Mouse (Mus musculus) MEL (cell line): Measurements from ENCODE around the gene Rab4b. TPM values are rescaled to one million over a fixed set of nuclear protein-coding genes. Genes with fewer than 3 reads are reported as not detected.
A peak's percentile ranks its signal among the peaks of the same experiment; 100 is the strongest.

Source experiments
- DNase-seq: peaks from one replicate; pipeline ENCODE4 v3.0.0; 2011; ENCODE audit warnings: low read depth, low spot score
- H3K27ac ChIP-seq: 2 replicates; pipeline ENCODE4 v1.5.1; 2012; ENCODE audit warnings: low read depth, mild to moderate bottlenecking, control low read depth, low read length, moderate library complexity; ENCODE audit not compliant: control insufficient read depth
- H3K27me3 ChIP-seq, 2 experiments: fragments of 150-350 bp in 1 of 2; sonication (generic) in 1 of 2; 2 replicates each; pipeline ENCODE4 v1.6.1; 2012; ENCODE audit warnings: low read length in 2 of 2, mild to moderate bottlenecking in 2 of 2, improper control_type of control experiment in 1 of 2, moderate library complexity in 1 of 2; ENCODE audit not compliant: insufficient read depth in 2 of 2, control insufficient read depth in 1 of 2
- H3K36me3 ChIP-seq, 2 experiments: 2 replicates each; pipeline ENCODE4 v1.6.1; 2012 to 2014; ENCODE audit warnings: low read length in 2 of 2, improper control_type of control experiment in 1 of 2, inconsistent platforms in 1 of 2, mild to moderate bottlenecking in 1 of 2; ENCODE audit not compliant: insufficient read depth in 2 of 2, control insufficient read depth in 1 of 2
- H3K4me1 ChIP-seq, 2 experiments: fragments of 150-350 bp in 1 of 2; sonication (generic) in 1 of 2; 2 replicates each; pipeline ENCODE4 v1.6.1; 2012; ENCODE audit warnings: low read length in 2 of 2, improper control_type of control experiment in 1 of 2, mild to moderate bottlenecking in 1 of 2; ENCODE audit not compliant: insufficient read depth in 2 of 2, control insufficient read depth in 1 of 2
- H3K4me3 ChIP-seq, 2 experiments: fragments of 150-350 bp in 1 of 2; sonication (generic) in 1 of 2; 2 replicates each; pipeline ENCODE4 v1.5.1; 2012; ENCODE audit warnings: low read depth in 2 of 2, low read length in 2 of 2, mild to moderate bottlenecking in 2 of 2, moderate library complexity in 2 of 2, control low read depth in 1 of 2, improper control_type of control experiment in 1 of 2; ENCODE audit not compliant: control insufficient read depth in 1 of 2, insufficient read depth in 1 of 2
- H3K79me2 ChIP-seq: 2 replicates; pipeline ENCODE4 v1.6.1; 2012; ENCODE audit warnings: mild to moderate bottlenecking, low read length, moderate library complexity; ENCODE audit not compliant: control insufficient read depth, poor library complexity, insufficient read depth
- H3K9ac ChIP-seq: 2 replicates; pipeline ENCODE4 v1.6.1; 2012; ENCODE audit warnings: low read depth, mild to moderate bottlenecking, control low read depth, low read length, moderate library complexity; ENCODE audit not compliant: control insufficient read depth, poor library complexity, severe bottlenecking
- H3K9me3 ChIP-seq: fragments of 150-350 bp; sonication (generic); replicated peaks from 2 replicates; pipeline ENCODE4 v1.6.1; 2012; ENCODE audit warnings: mild to moderate bottlenecking, low read length, improper control_type of control experiment, moderate library complexity; ENCODE audit not compliant: insufficient read depth
- BHLHE40 ChIP-seq: IDR thresholded peaks from 2 replicates; pipeline ENCODE4 v1.6.1; 2012; ENCODE audit warnings: low read depth, mild to moderate bottlenecking, inconsistent platforms, low read length, improper control_type of control experiment, borderline replicate concordance
- CHD1 ChIP-seq: IDR thresholded peaks from 2 replicates; pipeline ENCODE4 v1.6.1; 2012; ENCODE audit warnings: low read depth, mild to moderate bottlenecking, inconsistent platforms, low read length, improper control_type of control experiment
- CHD2 ChIP-seq: IDR thresholded peaks from 2 replicates; pipeline ENCODE4 v1.6.1; 2011; ENCODE audit warnings: low read length, improper control_type of control experiment
- CTCF ChIP-seq, 3 experiments: IDR thresholded peaks in 2 of 3; conservative IDR thresholded peaks in 1 of 3; 2 replicates each; pipeline ENCODE4 v1.5.1; 2011 to 2012; ENCODE audit warnings: low read length in 3 of 3, low read depth in 2 of 3, mild to moderate bottlenecking in 2 of 3, improper control_type of control experiment in 1 of 3, inconsistent platforms in 1 of 3, mixed read lengths in 1 of 3, moderate library complexity in 1 of 3; ENCODE audit not compliant: control insufficient read depth in 1 of 3, insufficient read depth in 1 of 3, poor library complexity in 1 of 3, severe bottlenecking in 1 of 3
- ELF1 ChIP-seq: IDR thresholded peaks from 2 replicates; pipeline ENCODE4 v1.6.1; 2014; ENCODE audit warnings: low read depth, mild to moderate bottlenecking, inconsistent platforms, low read length, improper control_type of control experiment, moderate library complexity
- EP300 ChIP-seq, 2 experiments: IDR thresholded peaks; 2 replicates each; pipeline ENCODE4 v1.6.1; 2011; ENCODE audit warnings: improper control_type of control experiment in 2 of 2, low read length in 2 of 2, low read depth in 1 of 2, mild to moderate bottlenecking in 1 of 2
- ETS1 ChIP-seq: IDR thresholded peaks from 2 replicates; pipeline ENCODE4 v1.6.1; 2012; ENCODE audit warnings: low read depth, mild to moderate bottlenecking, inconsistent platforms, low read length, improper control_type of control experiment, moderate library complexity
- GABPA ChIP-seq: IDR thresholded peaks from 2 replicates; pipeline ENCODE4 v1.6.1; 2012; ENCODE audit warnings: low read depth, mild to moderate bottlenecking, inconsistent platforms, low read length, improper control_type of control experiment, moderate library complexity
- GATA1 ChIP-seq: IDR thresholded peaks from 2 replicates; pipeline ENCODE4 v1.6.1; 2011; ENCODE audit warnings: low read depth, low read length, improper control_type of control experiment
- HCFC1 ChIP-seq: IDR thresholded peaks from 2 replicates; pipeline ENCODE4 v1.6.1; 2012; ENCODE audit warnings: low read depth, mild to moderate bottlenecking, inconsistent platforms, low read length, improper control_type of control experiment, moderate library complexity
- JUND ChIP-seq: IDR thresholded peaks from 2 replicates; pipeline ENCODE4 v1.6.1; 2011; ENCODE audit warnings: low read depth, mild to moderate bottlenecking, improper control_type of control experiment, low read length
- KAT2A ChIP-seq: conservative IDR thresholded peaks from 2 replicates; pipeline ENCODE4 v1.6.1; 2012; ENCODE audit warnings: low read depth, low read length, improper control_type of control experiment, inconsistent platforms
- MEF2A ChIP-seq: IDR thresholded peaks from 2 replicates; pipeline ENCODE4 v1.6.1; 2014; ENCODE audit warnings: low read depth, mild to moderate bottlenecking, inconsistent platforms, low read length, improper control_type of control experiment; ENCODE audit not compliant: poor library complexity, insufficient replicate concordance, severe bottlenecking; ENCODE audit errors: extremely low read depth
- MXI1 ChIP-seq: IDR thresholded peaks from 2 replicates; pipeline ENCODE4 v1.6.1; 2011; ENCODE audit warnings: mild to moderate bottlenecking, low read depth, low read length, improper control_type of control experiment
- MYB ChIP-seq: IDR thresholded peaks from 2 replicates; pipeline ENCODE4 v1.6.1; 2011; ENCODE audit warnings: mild to moderate bottlenecking, low read depth, low read length, improper control_type of control experiment
- MYC ChIP-seq: IDR thresholded peaks from 2 replicates; pipeline ENCODE4 v1.6.1; 2011; ENCODE audit warnings: low read depth, mild to moderate bottlenecking, low read length, improper control_type of control experiment, moderate library complexity
- NELFE ChIP-seq: IDR thresholded peaks from 2 replicates; pipeline ENCODE4 v1.6.1; 2011; ENCODE audit warnings: low read depth, low read length, improper control_type of control experiment
- NRF1 ChIP-seq: IDR thresholded peaks from 2 replicates; pipeline ENCODE4 v1.6.1; 2014; ENCODE audit warnings: low read depth, mild to moderate bottlenecking, inconsistent platforms, low read length, improper control_type of control experiment, moderate library complexity; ENCODE audit not compliant: poor library complexity, insufficient read depth, severe bottlenecking
- POLR2A ChIP-seq, 2 experiments: IDR thresholded peaks; 2 replicates each; pipeline ENCODE4 v1.6.1; 2011 to 2012; ENCODE audit warnings: low read length in 2 of 2, mild to moderate bottlenecking in 2 of 2, control low read depth in 1 of 2, improper control_type of control experiment in 1 of 2, low read depth in 1 of 2, moderate library complexity in 1 of 2; ENCODE audit not compliant: control insufficient read depth in 1 of 2, insufficient read depth in 1 of 2, poor library complexity in 1 of 2
- POLR2AphosphoS2 ChIP-seq: IDR thresholded peaks from 2 replicates; pipeline ENCODE4 v1.6.1; 2011; ENCODE audit warnings: low read length, improper control_type of control experiment
- POLR2AphosphoS5 ChIP-seq: IDR thresholded peaks from 2 replicates; pipeline ENCODE4 v1.6.1; 2012; ENCODE audit warnings: low read depth, borderline replicate concordance, mild to moderate bottlenecking, inconsistent platforms, low read length, moderate library complexity, mixed read lengths
- RAD21 ChIP-seq: IDR thresholded peaks from 2 replicates; pipeline ENCODE4 v1.6.1; 2011; ENCODE audit warnings: mild to moderate bottlenecking, low read depth, low read length, improper control_type of control experiment
- RCOR1 ChIP-seq: IDR thresholded peaks from 2 replicates; pipeline ENCODE4 v1.6.1; 2012; ENCODE audit warnings: low read depth, mild to moderate bottlenecking, inconsistent platforms, low read length, improper control_type of control experiment
- SIN3A ChIP-seq: IDR thresholded peaks from 2 replicates; pipeline ENCODE4 v1.6.1; 2012; ENCODE audit warnings: low read length, improper control_type of control experiment, inconsistent platforms
- SMC3 ChIP-seq: IDR thresholded peaks from 2 replicates; pipeline ENCODE4 v1.6.1; 2011; ENCODE audit warnings: low read depth, low read length, improper control_type of control experiment
- TAL1 ChIP-seq: IDR thresholded peaks from 2 replicates; pipeline ENCODE4 v1.6.1; 2012; ENCODE audit warnings: mild to moderate bottlenecking, inconsistent platforms, low read length, moderate library complexity, mixed read lengths
- TBP ChIP-seq: IDR thresholded peaks from 2 replicates; pipeline ENCODE4 v1.8.0; 2011; ENCODE audit warnings: low read depth, low read length, improper control_type of control experiment
- TCF12 ChIP-seq: IDR thresholded peaks from 2 replicates; pipeline ENCODE4 v1.6.1; 2014; ENCODE audit warnings: low read depth, mild to moderate bottlenecking, inconsistent platforms, low read length, improper control_type of control experiment, moderate library complexity
- UBTF ChIP-seq: IDR thresholded peaks from 2 replicates; pipeline ENCODE4 v1.6.1; 2012; ENCODE audit warnings: low read depth, mild to moderate bottlenecking, inconsistent platforms, low read length, improper control_type of control experiment, moderate library complexity, borderline replicate concordance; ENCODE audit not compliant: insufficient read depth
- USF2 ChIP-seq, 2 experiments: IDR thresholded peaks; 2 replicates each; pipeline ENCODE4 v1.6.1; 2011 to 2012; ENCODE audit warnings: improper control_type of control experiment in 2 of 2, low read length in 2 of 2, borderline replicate concordance in 1 of 2, inconsistent platforms in 1 of 2, low read depth in 1 of 2, mild to moderate bottlenecking in 1 of 2; ENCODE audit not compliant: insufficient read depth in 1 of 2
- ZC3H11A ChIP-seq: IDR thresholded peaks from 2 replicates; pipeline ENCODE4 v1.6.1; 2012; ENCODE audit warnings: low read depth, mild to moderate bottlenecking, inconsistent platforms, low read length, improper control_type of control experiment
- ZKSCAN1 ChIP-seq: IDR thresholded peaks from 2 replicates; pipeline ENCODE4 v1.6.1; 2012; ENCODE audit warnings: low read depth, mild to moderate bottlenecking, inconsistent platforms, low read length, improper control_type of control experiment, moderate library complexity
- ZMIZ1 ChIP-seq: IDR thresholded peaks from 2 replicates; pipeline ENCODE4 v1.6.1; 2012; ENCODE audit warnings: low read depth, mild to moderate bottlenecking, inconsistent platforms, low read length, improper control_type of control experiment, moderate library complexity
- ZNF384 ChIP-seq: IDR thresholded peaks from 2 replicates; pipeline ENCODE4 v1.6.1; 2012; ENCODE audit warnings: low read depth, mild to moderate bottlenecking, inconsistent platforms, low read length, improper control_type of control experiment
- polyA plus RNA-seq, 2 experiments: library from polyadenylated mRNA; stranded (reverse) in 1 of 2; unstranded in 1 of 2; fragments of >175 nt in 1 of 2; fragments of >200 nt in 1 of 2; gene quantifications; 2 replicates each; pipeline versions ENCODE4 v1.2.1 to v1.2.4; 2012; ENCODE audit warnings: low replicate concordance in 2 of 2, low read depth in 1 of 2; ENCODE audit not compliant: insufficient read length in 2 of 2, insufficient read depth in 1 of 2, missing spikeins in 1 of 2
- total RNA-seq: library from RNA; depleted of rRNA; stranded (reverse); fragments of 300-350 nt; gene quantifications from 2 replicates; pipeline ENCODE4 v1.2.3, GENCODE M21; 2012

Gene Rab4b
- total and polyA plus RNA-seq, 3 experiments: 6.7 to 32.6 TPM; not detected in 1

DNA sequence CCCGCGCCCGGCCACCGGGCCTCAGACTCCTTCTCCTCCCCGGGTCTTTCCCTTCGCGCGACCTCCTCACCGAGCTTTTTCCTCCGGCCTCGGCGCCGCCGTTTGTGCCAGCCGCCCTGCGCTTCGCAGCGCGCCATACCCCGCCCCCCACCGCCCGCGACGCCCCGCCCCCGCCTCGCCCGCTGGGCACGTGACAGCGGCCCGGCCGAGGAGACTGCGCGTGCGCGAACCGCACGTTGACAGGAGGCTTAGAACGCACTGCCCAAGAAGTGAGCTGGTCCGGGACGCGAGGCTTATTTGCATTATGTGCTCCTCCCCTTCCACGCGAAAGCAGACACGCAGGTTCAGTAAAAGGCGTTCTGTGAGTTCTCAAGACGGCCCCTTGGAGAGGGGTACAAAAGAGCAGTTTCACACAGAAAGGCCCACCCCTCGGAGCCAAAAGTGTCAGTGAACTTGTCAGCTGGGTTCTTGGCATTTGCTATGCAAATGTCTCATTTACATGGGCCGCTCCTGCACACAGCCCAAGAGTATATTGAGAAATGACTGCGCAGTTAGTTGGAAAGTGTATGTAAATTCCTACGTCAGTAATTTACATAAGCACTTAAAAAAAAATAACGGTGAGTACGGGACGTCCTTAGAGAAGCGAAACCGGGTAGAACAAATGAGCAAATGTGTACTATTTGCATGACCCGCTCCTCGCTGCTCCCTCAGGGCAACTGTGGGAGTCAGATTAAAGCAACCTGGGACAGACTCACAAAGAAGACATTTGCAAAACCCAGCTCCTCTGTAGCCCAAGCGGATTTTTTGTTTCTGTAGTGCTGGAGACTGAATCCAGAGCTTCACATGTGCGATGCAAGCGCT lies 11.9 kb downstream of the Rab4b start, which contains the start of gene Egln2:
Gene Egln2 (minus strand): TSS at position 189 of the 861 bp plus-strand sequence.
- peaks cover 7 to 10% of the 10 kb centered on the region in 2 experiments; a peak in 3 of 4 replicates for H3K4me1 ChIP-seq
- peak within 1 kb of the TSS; percentile 90 to 94 for H3K4me3 ChIP-seq
- H3K79me2 ChIP-seq: peaks cover 11% of the 10 kb centered on the region
- H3K36me3 ChIP-seq: peaks cover 0 to 3% of the 10 kb centered on the region in 2 experiments; a peak in 1 of 4 replicates
- peak within 1 kb of the TSS; percentile 90 for H3K9ac ChIP-seq
- H3K27ac ChIP-seq: peak within 1 kb of the TSS; percentile 96
- no peaks in the 10 kb centered on the region for H3K27me3 ChIP-seq
- DNase-seq: peak; percentile 96
- no peaks in the 10 kb centered on the region for H3K9me3 ChIP-seq
- TF ChIP-seq MYC: no peak; the same call in 1 of the 2 replicates
- TF ChIP-seq TCF12: no peak
- TF ChIP-seq TBP: peak; percentile 90
- TF ChIP-seq RAD21: no peak
- no peak for TF ChIP-seq JUND
- peak; percentile 90 for TF ChIP-seq SIN3A
- peak; percentile 82 for TF ChIP-seq ETS1
- TF ChIP-seq ELF1: 0 out of 2 replicates have a peak, but pooled peaks have one; percentile 5
- TF ChIP-seq BHLHE40: peak; percentile 91
- TF ChIP-seq CHD1: no peak
- TF ChIP-seq MEF2A: no peak
- no peak for TF ChIP-seq GATA1
- peak; percentile 59 for TF ChIP-seq HCFC1
- TF ChIP-seq UBTF: no peak
- 0 out of 2 replicates have a peak, but pooled peaks have one; percentile 33 for TF ChIP-seq ZKSCAN1
- peak; percentile 74 to 87 for TF ChIP-seq POLR2A (IDR thresholded peaks at IDR 0.05; ENCODE audit: control insufficient read depth in 1 of 2, insufficient read depth in 1 of 2, low read depth in 1 of 2, low read length in 2 of 2, poor library complexity in 1 of 2)
- TF ChIP-seq ZNF384: peak; percentile 97
- no peak for TF ChIP-seq SMC3
- peak; percentile 84; the same call in 1 of the 2 replicates for TF ChIP-seq POLR2AphosphoS2
- TF ChIP-seq NELFE: peak; percentile 79
- peak in 1 of 2 experiments; percentile 38; a peak in 2 of 4 replicates for TF ChIP-seq EP300 (IDR thresholded peaks at IDR 0.05; ENCODE audit: low read depth in 1 of 2, low read length in 2 of 2)
- no peak for TF ChIP-seq CTCF (IDR thresholded peaks at IDR 0.05 in 2 of 3, conservative IDR thresholded peaks at IDR 0.05 in 1 of 3; ENCODE audit: control insufficient read depth in 1 of 3, insufficient read depth in 1 of 3, low read depth in 2 of 3, low read length in 3 of 3, poor library complexity in 1 of 3, severe bottlenecking in 1 of 3)
- TF ChIP-seq USF2 (IDR thresholded peaks at IDR 0.05; ENCODE audit: borderline replicate concordance in 1 of 2, insufficient read depth in 1 of 2, low read depth in 1 of 2, low read length in 2 of 2): peak in 1 of 2 experiments; percentile 70; a peak in 2 of 4 replicates
- TF ChIP-seq MYB: peak; percentile 74; the same call in 1 of the 2 replicates
- TF ChIP-seq POLR2AphosphoS5: no peak
- no peak for TF ChIP-seq RCOR1
- TF ChIP-seq TAL1: no peak
- no peak for TF ChIP-seq GABPA
- 0 out of 2 replicates have a peak, but pooled peaks have one; percentile 33 for TF ChIP-seq KAT2A
- peak; percentile 91 for TF ChIP-seq MXI1
- TF ChIP-seq NRF1: peak; percentile 69
- peak; percentile 53; the same call in 1 of the 2 replicates for TF ChIP-seq ZMIZ1
- TF ChIP-seq CHD2: no peak; the same call in 1 of the 2 replicates
- no peak for TF ChIP-seq ZC3H11A
